ENCODE assay signal across 10 mouse cellular contexts in the genomic region with DNA sequence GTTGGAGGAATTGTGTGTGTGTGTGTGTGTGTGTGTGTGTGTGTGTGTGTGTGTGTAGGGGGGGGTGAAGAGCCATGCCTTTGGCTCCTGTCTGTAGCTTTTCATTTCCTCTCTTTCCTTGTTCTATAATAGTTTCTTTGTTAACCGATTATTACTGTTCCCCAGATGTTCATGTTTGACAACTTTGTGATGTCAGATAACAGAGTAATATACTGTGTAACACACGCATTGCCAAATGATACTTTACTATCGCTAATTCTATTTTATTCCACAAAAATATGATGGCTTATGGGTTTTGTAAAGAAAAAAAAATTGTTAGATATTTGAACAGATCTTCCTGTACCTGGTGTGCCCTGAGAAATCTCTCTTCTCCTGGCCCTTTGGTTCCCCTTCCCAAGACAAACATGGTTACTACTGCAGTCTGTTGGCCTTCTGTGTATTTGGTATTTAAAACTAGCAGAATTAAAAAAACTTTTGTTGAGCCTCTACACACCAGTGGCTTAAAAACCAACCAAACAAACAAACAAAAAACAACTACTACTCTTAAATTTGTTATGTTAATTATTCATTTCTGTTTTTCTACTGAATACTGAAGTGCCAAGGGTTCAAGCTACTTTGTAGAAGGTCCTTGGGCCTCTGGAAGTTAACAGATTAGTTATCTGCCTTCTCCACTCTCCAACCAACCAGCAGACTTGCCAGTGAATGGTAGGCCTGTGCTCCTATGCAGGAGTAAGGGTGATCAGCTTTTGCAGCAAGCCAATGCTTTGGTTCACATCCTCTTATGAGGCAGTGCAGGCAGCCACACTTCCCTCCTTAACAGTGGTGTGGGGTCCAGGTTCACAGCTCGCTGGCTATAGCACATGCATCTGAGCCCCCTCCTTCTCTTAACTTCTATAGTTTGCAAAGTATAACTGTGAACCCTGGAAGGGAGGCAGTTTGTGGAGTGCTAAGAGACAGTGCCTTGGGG. TPM values are rescaled to one million over a fixed set of nuclear protein-coding genes. Genes with fewer than 3 reads are reported as not detected.
A peak's percentile ranks its signal among the peaks of the same experiment; 100 is the strongest.
DNase-seq lines count a peak whose midpoint lies in the region; ATAC-seq and TF ChIP-seq lines count a peak whose summit lies in the region.
"Had no signal": no experiment of that assay in that cellular context is flagged by ENCODE, and none has a peak within 500 bp of the region (broad histone marks: within the 10 kb centered on the region; RNA-seq: fewer than 3 reads in every experiment).

No protein-coding gene starts in this region.

- intact Hi-C loops in heart, postnatal 25 days (cut with DNase I), result loop anchor here (5.0 kb wide), 1 partner anchor 45 kb away; a partner anchor contains a TSS
- intact Hi-C loops in left cerebral cortex, adult 2 months (cut with DNase I), result loop anchor here (2.0 kb wide), 1 partner anchor 45 kb away; a partner anchor contains a TSS

- H3K4me1 ChIP-seq in heart, postnatal 0 days (ENCODE audit: control insufficient read depth, insufficient read depth), result no peaks in the 10 kb centered on the region
- H3K4me1 ChIP-seq in intestine, postnatal 0 days (replicated peaks; ENCODE audit: control insufficient read depth, insufficient read depth, low read length), result 0 out of 2 replicates have a peak, but pooled peaks cover 2% of the 10 kb centered on the region
- peaks cover 15% of the 10 kb centered on the region for H3K4me1 ChIP-seq in olfactory bulb, adult 2 months (ENCODE audit: control insufficient read depth, insufficient read depth, low read length)

- TF ChIP-seq POLR2A in olfactory bulb, adult 2 months (IDR thresholded peaks at IDR 0.05; ENCODE audit: insufficient read depth, low read depth, low read length), result no peak

- peak overlapping the region; percentile 98; the same call in 1 of the 2 replicates for H3K4me2 ChIP-seq in heart, postnatal 0 days (ENCODE audit: low read depth, low read length)
- peak overlapping the region; percentile 94 for H3K4me2 ChIP-seq in intestine, postnatal 0 days (replicated peaks; ENCODE audit: low read depth)

- H3K9ac ChIP-seq in heart, postnatal 0 days (replicated peaks; ENCODE audit: low read depth, low read length), result no peak overlapping the region
- no peak overlapping the region for H3K9ac ChIP-seq in intestine, postnatal 0 days (ENCODE audit: low read depth, low read length)
- H3K9ac ChIP-seq: limb, embryonic 15.5 days had no signal

- WGBS in heart, postnatal 0 days, result 61% methylated on average over 4 of the region's 4 CpGs
- WGBS in intestine, postnatal 0 days, result 33% methylated on average over 4 of the region's 4 CpGs
- 75% methylated on average over 4 of the region's 4 CpGs for WGBS in olfactory bulb, adult 2 months

- no peak overlapping the region for H3K4me3 ChIP-seq in heart, postnatal 0 days (ENCODE audit: low read depth, low read length)
- peak overlapping the region; percentile 76 for H3K4me3 ChIP-seq in intestine, postnatal 0 days (ENCODE audit: low read depth, low read length)
- H3K4me3 ChIP-seq in olfactory bulb, adult 2 months (ENCODE audit: insufficient read depth, low read depth, low read length), result 0 out of 2 replicates have a peak overlapping the region, but pooled peaks have one; percentile 1
- no peak overlapping the region for H3K4me3 ChIP-seq in left cerebral cortex, adult 2 months

- H3K9me3 ChIP-seq in heart, postnatal 0 days (replicated peaks; ENCODE audit: control insufficient read depth, low read length), result no peaks in the 10 kb centered on the region
- no peaks in the 10 kb centered on the region for H3K9me3 ChIP-seq in intestine, postnatal 0 days (ENCODE audit: control insufficient read depth)
- H3K9me3 ChIP-seq: limb, embryonic 15.5 days had no signal

- no peak overlapping the region for H3K27ac ChIP-seq in heart, postnatal 0 days (ENCODE audit: low read depth)
- H3K27ac ChIP-seq in intestine, postnatal 0 days (ENCODE audit: low read depth, low read length), result 0 out of 2 replicates have a peak overlapping the region, but pooled peaks have one; percentile 95
- no peak overlapping the region for H3K27ac ChIP-seq in olfactory bulb, adult 2 months (ENCODE audit: insufficient read depth, low read depth, low read length)
- no peak overlapping the region for H3K27ac ChIP-seq in left cerebral cortex, adult 2 months
- H3K27ac ChIP-seq: limb, embryonic 15.5 days had no signal

- DNase-seq in heart, postnatal 0 days (ENCODE audit: low spot score), result no peak
- no peak for DNase-seq in heart, postnatal 25 days (ENCODE audit: low spot score)
- peak; percentile 64 for DNase-seq in c-Kit-negative CD71-positive TER-119-positive erythroid progenitor cells, embryonic 14.5 days (ENCODE audit: low read depth, low spot score)
- DNase-seq in urinary bladder, postnatal 4 days (ENCODE audit: low spot score in 2 of 2), result no peak
- no peak for DNase-seq in left cerebral cortex, adult 2 months (ENCODE audit: extremely low spot score in 1 of 2, low spot score in 2 of 2)

- no peak for TF ChIP-seq EP300 in heart, postnatal 0 days (IDR thresholded peaks at IDR 0.05; ENCODE audit: low read depth)

- TF ChIP-seq CTCF in heart, postnatal 0 days (IDR thresholded peaks at IDR 0.05; ENCODE audit: low read depth), result no peak
- no peak for TF ChIP-seq CTCF in intestine, postnatal 0 days (IDR thresholded peaks at IDR 0.05; ENCODE audit: low read depth)
- TF ChIP-seq CTCF in olfactory bulb, adult 2 months (IDR thresholded peaks at IDR 0.05; ENCODE audit: insufficient read depth, low read depth, low read length), result no peak
- no peak for TF ChIP-seq CTCF in left cerebral cortex, adult 2 months (IDR thresholded peaks at IDR 0.05)

- ATAC-seq in heart, postnatal 0 days (ENCODE audit: insufficient read depth, low read depth), result no peak
- ATAC-seq in intestine, postnatal 0 days, result peak; percentile 11; the same call in 1 of the 2 replicates
- ATAC-seq in monocyte, adult 5-6 weeks (replicated peaks; ENCODE audit: insufficient number of reproducible peaks, low FRiP score, low TSS enrichment, poor library complexity, severe bottlenecking), result no peak

- H3K36me3 ChIP-seq in heart, postnatal 0 days (replicated peaks; ENCODE audit: control insufficient read depth, insufficient read depth, low read length), result no peaks in the 10 kb centered on the region; the same call in 1 of the 2 replicates
- peaks cover 12% of the 10 kb centered on the region; the same call in 1 of the 2 replicates for H3K36me3 ChIP-seq in intestine, postnatal 0 days (ENCODE audit: control insufficient read depth, insufficient read depth)
- H3K36me3 ChIP-seq: limb, embryonic 15.5 days had no signal

- H3K27me3 ChIP-seq in heart, postnatal 0 days (ENCODE audit: control insufficient read depth, insufficient read depth, low read length), result peaks cover 11% of the 10 kb centered on the region; the same call in 1 of the 2 replicates
- H3K27me3 ChIP-seq in intestine, postnatal 0 days (replicated peaks; ENCODE audit: control insufficient read depth, insufficient read depth, low read length), result no peaks in the 10 kb centered on the region

RNA-seq across cellular contexts. Expression of a gene that starts 2.3 kb away (rescaled TPM):
- total RNA-seq in heart, postnatal 0 days (2014; rRNA removed; ENCODE audit: low replicate concordance), result 1.4 and 2.4 TPM in 2 replicates
- polyA plus RNA-seq in heart, postnatal 0 days (2015; fragmentation: Nextera tagmentation; extraction: Ambion mirVana), result 2.6 and 2.9 TPM in 2 replicates
- total RNA-seq in heart, postnatal 25 days (2021), result 1 to 10 TPM; 2.0 to 2.2 TPM
- 63.0 and 71.8 TPM in 2 replicates for polyA plus RNA-seq in intestine, postnatal 0 days (2015; fragmentation: Nextera tagmentation; extraction: Ambion mirVana)
- not detected in 2 replicates for polyA plus RNA-seq in olfactory bulb, adult 2 months (2012; ENCODE audit: insufficient read depth, insufficient read length, low replicate concordance, missing spikeins)
- total RNA-seq in monocyte, adult 5-6 weeks (2017), result 45.9 to 101 TPM (median 98.0 TPM) in 3 replicates
- 1 to 10 TPM; 5.8 to 6.4 TPM for total RNA-seq in left cerebral cortex, adult 2 months (2021)
- total RNA-seq: ES-E14 had no signal

RNA-seq across cellular contexts. Expression of a gene that starts 11.6 kb away (rescaled TPM):
- 0.27 and 1.2 TPM in 2 replicates for total RNA-seq in heart, postnatal 0 days (2014; rRNA removed; ENCODE audit: low replicate concordance)
- 0.55 and 1.0 TPM in 2 replicates for polyA plus RNA-seq in heart, postnatal 0 days (2015; fragmentation: Nextera tagmentation; extraction: Ambion mirVana)
- total RNA-seq in heart, postnatal 25 days (2021), result 1 to 10 TPM; 2.4 to 3.9 TPM
- 0.85 and 1.6 TPM in 2 replicates for polyA plus RNA-seq in intestine, postnatal 0 days (2015; fragmentation: Nextera tagmentation; extraction: Ambion mirVana)
- polyA plus RNA-seq in olfactory bulb, adult 2 months (2012; ENCODE audit: insufficient read depth, insufficient read length, low replicate concordance, missing spikeins), result not detected in 2 replicates
- 26.1 to 44.3 TPM (median 26.9 TPM) in 3 replicates for total RNA-seq in monocyte, adult 5-6 weeks (2017)
- total RNA-seq in left cerebral cortex, adult 2 months (2021), result 1 to 10 TPM; 4.6 to 5.5 TPM

RNA-seq across cellular contexts. Expression of a gene that starts 45.4 kb away (rescaled TPM):
- total RNA-seq in heart, postnatal 0 days (2014; rRNA removed; ENCODE audit: low replicate concordance), result 18.2 and 94.3 TPM in 2 replicates
- 16.4 and 18.0 TPM in 2 replicates for polyA plus RNA-seq in heart, postnatal 0 days (2015; fragmentation: Nextera tagmentation; extraction: Ambion mirVana)
- total RNA-seq in heart, postnatal 25 days (2021), result 10 to 100 TPM; 15.5 to 16.7 TPM
- 99.6 and 108 TPM in 2 replicates for polyA plus RNA-seq in intestine, postnatal 0 days (2015; fragmentation: Nextera tagmentation; extraction: Ambion mirVana)
- not detected in 2 replicates for polyA plus RNA-seq in olfactory bulb, adult 2 months (2012; ENCODE audit: insufficient read depth, insufficient read length, low replicate concordance, missing spikeins)
- total RNA-seq in monocyte, adult 5-6 weeks (2017), result 41.8 to 59.6 TPM (median 48.1 TPM) in 3 replicates
- 10 to 100 TPM; 81.7 to 89.0 TPM for total RNA-seq in left cerebral cortex, adult 2 months (2021)

Comparison
In these comparisons a context has a peak if more than half of its experiments do, and no peak if none do; other contexts are left out.
1. H3K4me3 ChIP-seq: peak in intestine, postnatal 0 days (single experiment) and olfactory bulb, adult 2 months (single experiment); none in heart, postnatal 0 days (single experiment) and left cerebral cortex, adult 2 months (single experiment).